Mouse (Mus musculus) brain, embryonic 14.5 days (tissue): ENCODE data around the gene Inpp5d. TPM values are rescaled to one million over a fixed set of nuclear protein-coding genes. Genes with fewer than 3 reads are reported as not detected.

Experiments
- DNase-seq: peaks from one replicate; pipeline ENCODE4 v3.0.0-alpha.2; 2011; ENCODE audit warnings: low read depth
- CTCF ChIP-seq: fragments of 200-500 bp; IDR thresholded peaks from 2 replicates; pipeline ENCODE4 v1.5.1; 2012; ENCODE audit warnings: inconsistent platforms, mild to moderate bottlenecking, moderate library complexity, borderline replicate concordance; ENCODE audit not compliant: insufficient read depth, insufficient read length; ENCODE audit errors: extremely low read depth
- POLR2A ChIP-seq: fragments of 200-500 bp; IDR thresholded peaks from 2 replicates; pipeline ENCODE4 v1.6.1; 2012; ENCODE audit warnings: mild to moderate bottlenecking, inconsistent platforms, borderline replicate concordance; ENCODE audit not compliant: poor library complexity, insufficient read depth, insufficient read length, severe bottlenecking; ENCODE audit errors: extremely low read depth
- polyA plus RNA-seq: library from polyadenylated mRNA; depleted of rRNA; stranded (reverse); fragments of >200 nt; gene quantifications from 2 replicates; pipeline ENCODE4 v1.2.3, GENCODE M21; 2012

Gene Inpp5d
- polyA plus RNA-seq, 1 experiment = 4.6 TPM

DNA sequence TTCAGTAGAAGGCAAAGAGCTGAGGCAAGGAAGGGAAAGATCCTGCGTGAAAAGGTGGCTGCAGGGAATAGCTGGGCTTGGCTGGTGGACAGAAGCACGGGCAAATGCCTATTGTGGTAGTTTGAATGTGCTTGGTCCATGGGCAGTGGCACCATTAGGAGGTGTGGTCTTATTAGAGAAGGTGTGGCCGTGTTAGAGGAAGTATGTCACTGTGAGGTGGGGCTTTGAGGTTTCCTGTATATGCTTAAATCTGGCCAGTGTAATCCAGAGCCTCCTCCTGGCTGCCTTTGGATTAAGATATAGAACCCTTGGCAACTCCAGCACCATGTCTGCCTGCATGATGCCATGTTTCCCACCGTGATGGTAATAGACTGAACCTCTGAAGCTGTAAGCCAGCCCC is 103.2 kb downstream of the Inpp5d start:
- TF ChIP-seq CTCF (no peak), POLR2A (no peak)
- no peak for DNase-seq

DNA sequence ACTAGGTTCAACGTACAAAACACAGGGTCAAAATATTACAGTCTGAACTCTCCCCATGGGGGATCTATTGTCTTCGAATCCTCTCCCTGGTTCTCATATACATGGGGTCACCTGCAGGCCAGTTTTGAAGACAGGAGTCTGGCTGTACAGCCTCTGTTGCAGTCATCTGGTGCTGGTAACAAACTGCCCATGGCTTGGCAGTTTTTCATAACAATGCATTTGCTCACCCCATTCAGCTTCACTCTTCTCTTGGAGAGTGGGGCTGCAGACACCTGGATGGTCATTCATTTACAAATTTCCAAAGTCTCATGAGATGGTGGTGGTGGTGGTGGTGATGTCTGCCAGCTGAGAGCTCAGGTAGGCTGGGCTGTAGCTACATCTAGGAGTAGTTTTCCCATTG is 109.0 kb downstream of the Inpp5d start:
- TF ChIP-seq CTCF = no peak
- no peak for TF ChIP-seq POLR2A
- no peak for DNase-seq

DNA sequence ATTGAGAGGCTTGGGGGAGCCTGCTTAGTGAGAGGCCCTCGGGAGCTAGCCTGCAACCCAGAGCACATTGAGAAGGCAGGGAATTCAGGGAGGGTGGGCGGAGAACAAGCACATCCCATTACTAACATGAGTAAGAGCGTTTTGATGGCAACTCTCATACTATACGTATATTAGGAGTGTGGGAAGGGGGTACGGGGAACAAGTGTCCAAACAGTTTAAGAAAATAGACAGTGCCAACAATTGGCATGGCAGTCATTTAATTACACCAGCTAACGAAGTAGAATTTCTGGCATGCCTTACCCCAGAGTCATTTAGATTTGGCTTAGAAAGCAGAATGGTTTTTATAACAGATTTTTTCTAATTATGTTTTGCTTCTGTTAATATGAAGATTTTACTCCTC is 109.7 kb downstream of the Inpp5d start:
- peak; percentile 40 for DNase-seq
- TF ChIP-seq CTCF (no peak), POLR2A (no peak)

DNA sequence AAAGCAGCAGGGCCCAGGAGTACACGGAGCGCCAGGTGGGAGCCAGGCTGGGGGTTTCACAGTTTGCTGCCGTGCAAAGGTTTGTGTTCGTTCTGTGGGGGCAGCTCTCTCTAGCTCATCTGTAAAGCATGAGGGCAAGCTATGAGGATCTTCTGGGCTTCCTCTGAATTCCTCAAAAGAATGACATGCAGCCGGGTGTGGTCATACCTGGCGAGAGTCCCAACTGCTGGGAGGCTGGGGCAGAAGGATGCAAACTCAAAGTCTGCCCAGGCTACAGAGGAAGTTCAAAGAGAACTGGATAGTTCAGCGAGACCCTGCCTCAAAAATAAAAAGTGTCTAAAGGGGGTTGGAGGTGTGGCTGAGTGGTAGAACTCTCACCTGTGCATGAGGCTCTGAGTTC is 110.2 kb downstream of the Inpp5d start:
- TF ChIP-seq CTCF (no peak), POLR2A (no peak)
- DNase-seq = no peak

DNA sequence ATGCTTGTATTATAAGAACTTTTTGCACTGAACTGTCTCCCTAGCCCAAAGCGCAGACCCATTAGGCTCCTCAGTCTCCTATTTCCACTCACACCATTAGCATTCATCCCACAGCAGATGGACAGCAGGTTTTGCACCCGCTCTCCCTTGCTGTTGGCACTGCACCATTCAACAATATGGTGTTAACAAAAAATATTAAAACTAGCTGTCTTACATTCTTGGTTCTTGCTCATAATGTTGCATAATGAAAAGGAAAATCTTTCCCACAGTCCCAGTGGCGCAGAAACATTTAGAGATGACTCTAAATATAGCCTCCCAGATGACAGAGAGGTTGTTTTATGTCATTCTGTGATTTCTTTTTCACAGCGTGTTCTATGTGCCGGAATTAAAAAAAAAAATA is 113.1 kb downstream of the Inpp5d start:
- DNase-seq = peak; percentile 24

DNA sequence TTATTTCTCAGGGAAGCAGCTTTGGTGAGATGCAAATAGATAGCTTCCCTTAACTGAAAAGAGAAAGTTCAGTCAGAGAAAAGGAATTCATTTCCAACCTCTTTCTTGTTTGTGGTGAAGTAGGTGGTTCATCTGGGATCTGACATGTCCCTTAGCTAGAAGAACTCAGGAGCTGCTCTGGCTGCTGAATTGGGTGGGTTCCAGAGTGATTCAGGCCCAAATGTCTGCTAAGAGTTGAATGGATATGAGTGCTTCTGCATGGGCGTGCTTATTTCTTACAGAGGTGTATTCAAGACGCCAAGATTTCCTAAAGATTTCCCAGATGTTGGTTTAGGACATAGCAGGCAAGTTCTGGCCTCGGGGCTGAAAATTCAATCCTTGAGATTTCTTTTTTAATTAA is 114.0 kb downstream of the Inpp5d start:
- no peak for DNase-seq
- no peak for TF ChIP-seq CTCF
- no peak for TF ChIP-seq POLR2A

More for the DNA sequence above, 113.1 kb downstream of the Inpp5d start:
- TF ChIP-seq CTCF (no peak), POLR2A (no peak)

DNA sequence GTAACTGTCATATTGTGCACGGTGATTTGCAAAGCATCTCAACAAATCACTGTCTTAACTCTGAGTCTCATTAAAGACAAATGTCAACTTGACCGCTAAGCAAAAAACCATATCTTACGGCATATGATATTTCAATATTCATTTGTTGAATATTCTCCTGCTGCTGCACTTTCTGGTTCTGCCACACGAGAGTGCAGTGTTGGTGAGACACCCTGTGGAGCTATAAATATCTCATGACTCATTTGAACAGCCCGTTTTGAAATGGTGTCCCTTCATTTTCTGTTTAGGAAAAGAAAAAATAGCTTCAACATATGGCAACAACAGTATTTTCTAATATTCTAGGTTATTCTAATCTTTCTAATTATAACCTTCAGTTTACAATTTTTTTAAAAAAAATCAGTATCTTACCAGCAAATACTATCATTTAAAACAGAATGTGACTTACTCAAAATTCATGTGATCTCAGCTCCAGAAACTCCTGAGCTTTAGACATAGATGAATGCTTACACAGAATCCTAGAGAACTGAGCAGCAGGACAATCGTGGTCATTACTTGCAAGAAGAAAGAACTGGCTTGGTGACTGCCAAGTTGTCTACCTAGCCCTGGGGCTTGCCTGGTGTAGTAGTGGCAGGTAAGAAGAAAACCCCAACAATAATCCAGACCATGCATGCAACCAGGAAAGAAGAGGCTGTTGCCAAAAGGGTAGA is 120.6 kb downstream of the Inpp5d start:
- DNase-seq = no peak
- no peak for TF ChIP-seq POLR2A

DNA sequence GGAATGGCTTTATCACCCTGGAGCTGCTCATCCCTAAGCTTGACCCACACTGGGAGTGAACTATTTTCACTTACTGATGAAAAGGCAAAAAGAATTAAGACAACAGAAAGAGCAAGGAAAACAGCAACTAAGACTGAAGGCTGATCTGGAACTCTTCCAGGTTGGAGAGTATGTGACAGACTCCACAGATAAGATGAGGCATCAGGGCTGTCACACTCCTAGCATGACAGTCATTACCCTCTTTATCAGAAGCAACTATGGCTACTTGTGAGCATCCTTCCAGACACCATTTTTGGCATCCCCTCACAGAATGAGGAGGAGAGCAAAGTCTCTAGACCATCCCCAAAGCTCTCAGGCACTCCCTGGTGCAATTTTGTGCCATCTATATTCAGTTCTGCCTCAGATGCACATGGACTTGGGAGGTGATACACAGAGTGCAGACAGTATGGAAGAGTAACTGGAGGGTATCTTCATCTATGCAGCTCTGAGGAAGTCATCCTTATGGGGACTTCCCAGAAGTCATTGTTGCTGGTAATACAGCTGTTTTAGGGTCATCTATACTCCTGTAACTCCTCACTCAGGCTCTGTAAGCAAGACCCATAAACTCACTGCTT is 129.4 kb downstream of the Inpp5d start:
- TF ChIP-seq POLR2A = no peak
- TF ChIP-seq CTCF = no peak

DNA sequence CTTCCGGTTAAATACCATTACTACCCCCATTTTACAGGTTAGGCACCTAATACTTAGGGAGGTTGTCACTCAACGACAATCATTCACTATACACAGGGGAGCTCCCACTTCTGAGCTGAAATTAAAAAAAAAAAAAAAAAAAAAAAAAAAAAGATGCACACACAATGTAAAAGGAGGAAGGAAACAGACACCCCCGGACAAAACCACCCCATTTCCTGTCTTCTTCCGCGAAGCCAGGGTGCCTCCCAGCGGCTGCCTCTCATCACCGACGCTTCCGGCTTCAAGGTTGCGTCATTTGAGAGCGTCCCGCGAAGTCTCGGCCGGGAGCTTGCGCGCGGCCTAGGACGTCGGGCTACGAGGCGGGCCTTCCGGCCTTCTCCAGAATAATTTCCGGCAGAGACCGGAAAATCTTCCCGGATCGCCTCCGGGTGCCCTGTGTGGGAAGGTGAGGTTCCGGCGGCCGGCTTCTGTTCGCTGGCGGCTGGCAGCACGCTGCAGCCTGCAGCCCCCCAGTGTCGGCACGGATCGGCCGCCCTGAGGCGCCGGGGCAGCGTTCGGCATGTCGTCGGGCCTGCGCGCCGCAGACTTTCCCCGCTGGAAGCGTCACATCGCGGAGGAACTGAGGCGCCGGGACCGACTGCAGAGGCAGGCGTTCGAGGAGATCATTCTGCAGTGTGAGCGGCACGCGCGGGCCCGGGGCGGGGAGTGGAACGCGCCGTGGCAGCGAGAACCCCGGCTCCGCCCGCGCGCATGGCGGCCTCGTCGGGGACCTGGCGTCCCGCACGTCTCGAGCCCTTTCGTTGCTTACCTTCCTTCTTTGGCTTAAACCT is 135.7 kb downstream of the Inpp5d start, which contains the start of gene Atg16l1:
Gene Atg16l1 (plus strand): TSS at position 230 of the 830 bp plus-strand sequence.
- peak; percentile 99 for DNase-seq
- TF ChIP-seq CTCF (peak; percentile 54), POLR2A (peak; percentile 27; the same call in 1 of the 2 replicates)

More for the DNA sequence above, 129.4 kb downstream of the Inpp5d start:
- DNase-seq = peak; percentile 5

DNA sequence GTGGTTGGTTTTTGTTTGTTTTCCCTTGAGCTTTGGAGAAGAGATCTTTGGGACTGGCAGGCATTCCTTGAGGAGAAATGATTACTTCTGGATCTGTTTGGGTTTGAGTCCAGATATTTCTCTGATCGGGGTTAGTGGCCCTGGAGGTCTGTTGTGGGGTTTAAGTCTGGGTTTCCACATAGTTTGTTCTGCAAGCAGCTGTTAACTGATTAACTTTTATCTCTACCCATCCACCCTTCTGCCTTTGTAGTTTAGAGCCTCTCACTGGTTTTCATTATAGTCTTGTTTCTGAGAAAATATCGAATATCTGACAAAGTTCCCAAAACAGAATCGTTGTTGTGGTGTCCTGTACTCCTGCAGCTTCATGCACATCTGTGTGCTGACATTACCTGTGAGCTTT is 143.7 kb downstream of the Inpp5d start:
- TF ChIP-seq POLR2A = no peak
- TF ChIP-seq CTCF = no peak
- no peak for DNase-seq

DNA sequence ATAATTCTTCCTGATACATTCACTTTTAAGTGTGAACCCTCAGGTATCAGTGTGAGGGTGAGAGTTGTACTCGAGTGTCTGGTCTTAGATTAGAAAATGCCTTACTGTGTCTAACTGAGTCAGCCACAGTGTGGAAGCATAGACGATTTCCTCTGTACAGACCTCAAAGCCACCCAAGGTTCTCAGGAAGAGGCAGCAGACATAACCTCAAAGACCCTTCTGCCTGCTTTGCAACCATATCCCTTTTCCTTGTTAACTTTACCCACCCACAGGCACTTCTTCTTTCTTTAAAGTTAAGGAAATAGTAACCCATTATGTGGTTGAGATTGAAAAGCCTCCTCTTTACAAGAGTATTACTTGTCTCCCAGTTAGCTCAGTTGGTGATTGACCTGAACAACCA is 145.6 kb downstream of the Inpp5d start:
- TF ChIP-seq POLR2A (no peak), CTCF (no peak)
- no peak for DNase-seq
